Mouse (Mus musculus): ENCODE data around the gene Tatdn3. TPM values are rescaled to one million over a fixed set of nuclear protein-coding genes. Genes with fewer than 3 reads are reported as not detected.

Tatdn3 gene
- total and polyA plus RNA-seq, 3 experiments, result 12.7 to 17.2 (median 12.9) TPM

GRCm38 (mm10) chr1:191097802-191098747 lies 35.3 kb upstream of the Tatdn3 start, which contains the start of gene Batf3:
Batf3 (plus strand) TSS chr1:191097847.
- in situ Hi-C loops (cut with MboI; ENCODE audit: low pct_ligation_motif_present, low pct_unique_long_range_greater_than_20kb, low sequenced_read_pairs), result loop anchor here (10.0 kb wide), 1 partner anchor 87 kb away; no protein-coding TSS in a partner anchor
- H3K4me1 ChIP-seq (ENCODE audit: control insufficient read depth in 1 of 2, insufficient read depth in 2 of 2), result peaks cover 23 to 78% of the 10 kb centered on the region in 2 experiments
- peak within 1 kb of the TSS; percentile 61 to 86 (median 66) for H3K4me3 ChIP-seq (replicated peaks in 1 of 3; ENCODE audit: low read depth in 2 of 3, low read length in 2 of 3, poor library complexity in 1 of 3)
- dilution Hi-C loops (cut with MboI; ENCODE audit: extremely low pct_ligation_motif_present, extremely low pct_unique_long_range_greater_than_20kb, low sequenced_read_pairs), result no loop called here
- H3K4me2 ChIP-seq (ENCODE audit: insufficient read depth, low read depth, poor library complexity, severe bottlenecking), result peak within 1 kb of the TSS; percentile 84
- no peaks in the 10 kb centered on the region for H3K27me3 ChIP-seq (replicated peaks)
- no peak for DNase-seq (ENCODE audit: extremely low read depth)
- TF ChIP-seq SIN3A (IDR thresholded peaks at IDR 0.05; ENCODE audit: low read length), result no peak
- no peak for TF ChIP-seq SMC3 (IDR thresholded peaks at IDR 0.05; ENCODE audit: low read depth, low read length)
- no peak for TF ChIP-seq ZC3H11A (IDR thresholded peaks at IDR 0.05; ENCODE audit: low read depth, low read length)
- TF ChIP-seq CTCF (conservative IDR thresholded peaks at IDR 0.05 in 1 of 2, IDR thresholded peaks at IDR 0.05 in 1 of 2; ENCODE audit: low read depth in 2 of 2, low read length in 2 of 2), result peak in 1 of 2 experiments; percentile 40; a peak in 1 of 4 replicates
- TF ChIP-seq TBP (conservative IDR thresholded peaks at IDR 0.05; ENCODE audit: low read depth, low read length), result no peak
- TF ChIP-seq MYC (IDR thresholded peaks at IDR 0.05; ENCODE audit: low read depth, low read length), result no peak
- TF ChIP-seq TCF12 (IDR thresholded peaks at IDR 0.05; ENCODE audit: low read depth, low read length), result peak; percentile 5
- TF ChIP-seq E2F4 (IDR thresholded peaks at IDR 0.05; ENCODE audit: insufficient replicate concordance, low read depth, low read length), result no peak
- no peak for TF ChIP-seq GABPA (IDR thresholded peaks at IDR 0.05; ENCODE audit: insufficient replicate concordance, low read depth, low read length)
- peak; percentile 20; the same call in 1 of the 2 replicates for TF ChIP-seq MAX (IDR thresholded peaks at IDR 0.05; ENCODE audit: low read length)
- TF ChIP-seq UBTF (IDR thresholded peaks at IDR 0.05; ENCODE audit: low read depth, low read length), result no peak
- no peak for TF ChIP-seq NRF1 (IDR thresholded peaks at IDR 0.05; ENCODE audit: low read depth, low read length)
- no peak for TF ChIP-seq JUND (conservative IDR thresholded peaks at IDR 0.05; ENCODE audit: low read depth, low read length)
- TF ChIP-seq MXI1 (IDR thresholded peaks at IDR 0.05; ENCODE audit: low read depth, low read length), result peak; percentile 57
- no peak for TF ChIP-seq POLR2AphosphoS2 (IDR thresholded peaks at IDR 0.05; ENCODE audit: low read depth, low read length)
- TF ChIP-seq MAFK (IDR thresholded peaks at IDR 0.05; ENCODE audit: insufficient replicate concordance, low read length), result no peak
- peak; percentile 30; the same call in 1 of the 2 replicates for TF ChIP-seq RCOR1 (conservative IDR thresholded peaks at IDR 0.05; ENCODE audit: low read depth, low read length)
- no peak for TF ChIP-seq RAD21 (IDR thresholded peaks at IDR 0.05; ENCODE audit: low read depth, low read length)
- TF ChIP-seq NELFE (IDR thresholded peaks at IDR 0.05; ENCODE audit: low read depth, low read length), result no peak
- TF ChIP-seq IRF4 (IDR thresholded peaks at IDR 0.05; ENCODE audit: low read depth, low read length), result no peak
- no peak for TF ChIP-seq JUN (IDR thresholded peaks at IDR 0.05; ENCODE audit: insufficient read depth, low read depth, low read length)
- TF ChIP-seq BHLHE40 (IDR thresholded peaks at IDR 0.05; ENCODE audit: low read depth, low read length), result peak; percentile 42; the same call in 1 of the 2 replicates
- TF ChIP-seq ZMIZ1 (IDR thresholded peaks at IDR 0.05; ENCODE audit: low read depth, low read length), result no peak
- TF ChIP-seq ZKSCAN1 (IDR thresholded peaks at IDR 0.05; ENCODE audit: borderline replicate concordance, low read depth, low read length), result no peak
- no peak for TF ChIP-seq PAX5 (IDR thresholded peaks at IDR 0.05; ENCODE audit: low read length)
- TF ChIP-seq POLR2A (IDR thresholded peaks at IDR 0.05; ENCODE audit: low read depth, low read length), result no peak
- TF ChIP-seq ZNF384 (IDR thresholded peaks at IDR 0.05; ENCODE audit: low read depth, low read length), result no peak
- no peak for TF ChIP-seq USF2 (conservative IDR thresholded peaks at IDR 0.05; ENCODE audit: low read depth, low read length)
- TF ChIP-seq CHD2 (IDR thresholded peaks at IDR 0.05; ENCODE audit: low read length), result 0 out of 2 replicates have a peak, but pooled peaks have one; percentile 31
- no peak for TF ChIP-seq MAZ (IDR thresholded peaks at IDR 0.05; ENCODE audit: low read depth, low read length)
- peak; percentile 30; the same call in 1 of the 2 replicates for TF ChIP-seq USF1 (IDR thresholded peaks at IDR 0.05; ENCODE audit: low read depth, low read length)
- H3K9ac ChIP-seq (ENCODE audit: insufficient read depth, low read depth), result peak within 1 kb of the TSS; percentile 78
- H3K79me2 ChIP-seq (replicated peaks; ENCODE audit: control insufficient read depth, extremely low read depth, insufficient read depth, poor library complexity, severe bottlenecking), result peaks cover 6% of the 10 kb centered on the region; the same call in 1 of the 2 replicates
- peaks cover 10 to 18% of the 10 kb centered on the region in 2 experiments for H3K36me3 ChIP-seq (replicated peaks in 1 of 2; ENCODE audit: control insufficient read depth in 1 of 2, insufficient read depth in 1 of 2, low read length in 1 of 2)
- peaks cover 9% of the 10 kb centered on the region for H3K9me3 ChIP-seq (replicated peaks; ENCODE audit: low read length)
- H3K27ac ChIP-seq (ENCODE audit: insufficient read depth, low read depth), result peak within 1 kb of the TSS; percentile 82
